Mouse (Mus musculus) ovary, postnatal 14 days (tissue): ENCODE data around the gene Efcab12.

Source experiments
- DNase-seq: peaks from one replicate; pipeline ENCODE4 v3.0.0; 2022; ENCODE audit warnings: low spot score

The Efcab12 gene

DNA sequence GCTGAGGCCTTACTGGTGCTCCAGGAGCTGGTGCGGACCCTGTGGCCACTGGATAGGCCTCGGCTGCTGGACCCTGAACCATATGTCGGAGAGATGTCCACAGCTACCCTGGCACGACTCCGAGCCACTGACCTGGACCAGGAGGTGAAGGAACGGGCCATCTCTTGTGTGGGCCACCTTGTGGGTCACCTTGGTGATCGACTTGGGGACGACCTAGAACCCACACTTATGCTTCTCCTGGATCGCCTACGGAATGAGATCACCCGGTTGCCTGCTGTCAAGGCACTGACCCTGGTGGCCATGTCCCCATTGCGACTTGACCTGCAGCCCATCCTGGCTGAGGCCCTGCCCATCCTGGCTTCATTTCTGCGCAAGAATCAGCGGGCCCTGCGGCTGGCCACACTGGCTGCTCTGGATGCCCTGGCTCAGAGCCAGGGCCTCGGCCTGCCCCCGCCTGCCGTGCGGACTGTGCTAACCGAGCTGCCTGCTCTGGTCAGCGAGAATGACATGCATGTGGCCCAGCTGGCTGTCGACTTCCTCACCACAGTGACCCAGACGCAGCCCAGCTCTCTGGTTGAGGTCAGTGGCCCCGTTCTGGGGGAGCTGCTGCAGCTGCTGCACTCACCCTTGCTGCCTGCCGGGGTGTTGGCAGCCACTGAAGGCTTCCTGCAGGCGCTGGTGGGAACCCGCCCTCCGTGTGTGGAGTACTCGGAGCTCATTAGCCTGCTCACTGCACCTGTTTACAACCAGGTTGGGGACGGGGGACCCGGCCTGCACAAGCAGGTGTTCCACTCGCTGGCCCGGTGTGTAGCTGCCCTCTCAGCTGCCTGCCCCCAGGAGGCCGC, 46.1 kb downstream of the Efcab12 start:
- no peak for DNase-seq

DNA sequence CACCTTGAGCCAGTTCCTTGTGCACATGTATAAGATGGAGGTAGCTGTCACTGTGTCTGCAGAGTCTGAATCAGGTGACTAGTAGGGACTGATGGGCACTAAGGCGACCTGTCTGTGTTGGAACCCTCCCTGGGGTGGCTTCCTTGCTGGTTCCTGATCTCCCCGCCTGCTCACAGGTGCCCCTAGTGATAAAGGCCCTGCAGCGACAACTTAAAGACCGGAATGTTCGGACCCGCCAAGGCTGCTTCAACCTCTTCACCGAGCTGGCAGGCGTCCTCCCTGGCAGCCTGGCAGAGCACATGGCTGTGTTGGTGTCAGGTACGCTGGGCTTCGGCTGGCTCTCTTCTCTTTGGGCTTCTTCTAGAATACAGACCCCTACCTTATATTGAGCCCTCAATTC, 47.2 kb downstream of the Efcab12 start:
- DNase-seq = no peak

DNA sequence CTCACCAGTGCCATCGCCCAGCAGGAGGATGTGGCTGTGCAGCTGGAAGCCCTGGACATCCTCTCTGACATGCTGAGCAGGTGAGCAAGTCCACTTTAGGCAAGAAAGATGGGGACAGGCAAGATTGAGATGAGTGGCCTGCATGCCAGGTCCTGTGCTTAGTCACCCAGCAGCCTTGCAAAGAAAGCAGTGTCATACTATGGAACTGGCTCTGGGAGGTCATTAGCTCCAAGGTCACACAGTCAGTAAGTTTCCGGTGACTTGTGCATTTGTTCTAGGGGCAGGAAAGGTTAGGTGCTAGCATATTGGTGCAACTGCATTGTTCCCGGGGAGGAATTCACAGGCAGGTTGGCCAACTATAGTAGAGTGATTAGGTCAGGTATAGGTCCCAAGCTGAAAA, 55.4 kb downstream of the Efcab12 start:
- no peak for DNase-seq

DNA sequence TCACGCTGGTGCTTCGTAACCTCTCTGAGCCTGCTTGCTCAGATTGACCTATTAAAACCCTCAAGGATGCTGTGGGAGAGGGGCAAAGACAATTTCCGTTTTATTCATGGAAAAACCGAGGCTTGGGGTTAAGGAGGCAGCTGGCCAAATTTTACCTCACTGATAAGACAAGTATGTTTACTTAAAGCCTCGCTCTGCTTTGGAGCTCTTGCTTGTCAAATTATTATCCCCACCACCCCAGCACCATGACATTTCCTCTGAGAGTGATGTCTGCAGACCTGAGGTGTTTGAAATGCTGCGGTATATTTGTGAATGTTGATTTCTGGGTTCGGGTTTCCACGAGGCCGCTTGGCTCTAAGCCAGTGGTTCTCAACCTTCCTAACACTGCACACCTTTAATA, 61.8 kb downstream of the Efcab12 start:
- no peak for DNase-seq

DNA sequence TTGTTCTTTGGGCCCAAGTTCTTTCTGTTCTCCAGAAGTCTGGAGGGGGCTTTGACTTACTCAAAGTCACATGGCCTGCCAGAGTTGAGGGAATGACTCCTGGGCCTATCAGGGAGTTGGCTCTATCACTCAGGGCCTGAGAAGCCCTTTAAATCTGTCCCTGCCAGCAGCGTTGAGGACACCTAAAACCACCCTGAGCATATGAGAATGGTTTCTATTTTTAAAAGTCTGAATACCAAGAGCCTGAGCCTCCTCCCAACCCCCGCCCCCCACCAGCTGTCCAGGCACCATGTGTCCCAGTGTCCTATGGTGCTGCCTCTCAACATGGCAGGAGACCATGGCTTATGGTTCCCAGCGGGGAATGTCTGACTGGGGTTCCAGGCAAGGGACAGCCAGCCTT, 62.4 kb downstream of the Efcab12 start:
- no peak for DNase-seq

DNA sequence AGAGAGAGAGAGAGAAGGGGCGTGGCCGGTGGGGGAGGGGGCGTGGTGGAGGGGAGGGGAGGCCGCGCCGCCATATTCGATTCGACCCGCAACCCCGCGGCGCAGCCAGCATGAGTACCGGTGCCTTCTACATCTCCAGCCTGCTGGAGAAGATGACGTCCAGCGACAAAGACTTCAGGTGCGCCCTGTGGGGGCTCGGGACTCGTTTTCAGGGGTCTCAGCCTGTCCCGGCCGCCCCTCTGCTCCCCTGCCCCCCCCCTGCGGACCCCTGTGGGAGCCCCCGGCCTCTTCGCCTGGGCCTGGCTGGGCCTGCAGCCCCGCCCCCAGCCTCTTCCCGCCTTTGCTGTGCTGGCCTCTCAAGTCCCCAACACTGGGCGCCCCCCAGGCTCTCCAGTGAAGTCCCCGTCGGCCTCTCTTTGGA, 63.7 kb downstream of the Efcab12 start, which contains the start of gene Cand2:
Cand2 (plus strand) TSS at position 38 of the 421 bp plus-strand sequence.
- no peak for DNase-seq

DNA sequence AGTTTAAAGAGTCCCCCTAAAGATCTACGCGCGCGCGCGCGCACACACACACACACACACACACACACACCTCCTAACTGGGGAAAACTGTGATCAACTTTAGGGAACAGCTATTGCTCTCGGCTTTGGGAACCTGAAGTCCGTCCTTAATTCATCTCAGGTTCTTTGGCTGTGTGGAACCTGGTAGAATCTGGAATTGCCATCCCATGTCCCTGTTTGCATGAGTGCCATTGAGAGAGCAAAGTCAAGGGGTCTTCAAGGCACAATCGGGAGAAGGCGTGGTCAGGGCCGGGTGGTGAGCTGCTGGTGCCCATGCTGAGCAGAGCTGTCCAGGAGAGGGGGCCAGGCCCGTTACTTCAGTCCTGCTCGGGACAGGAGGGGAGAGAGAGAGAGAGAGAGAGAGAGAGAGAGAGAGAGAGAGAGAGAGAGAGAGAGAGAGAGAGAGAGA, 64.2 kb downstream of the Efcab12 start:
- no peak for DNase-seq

DNA sequence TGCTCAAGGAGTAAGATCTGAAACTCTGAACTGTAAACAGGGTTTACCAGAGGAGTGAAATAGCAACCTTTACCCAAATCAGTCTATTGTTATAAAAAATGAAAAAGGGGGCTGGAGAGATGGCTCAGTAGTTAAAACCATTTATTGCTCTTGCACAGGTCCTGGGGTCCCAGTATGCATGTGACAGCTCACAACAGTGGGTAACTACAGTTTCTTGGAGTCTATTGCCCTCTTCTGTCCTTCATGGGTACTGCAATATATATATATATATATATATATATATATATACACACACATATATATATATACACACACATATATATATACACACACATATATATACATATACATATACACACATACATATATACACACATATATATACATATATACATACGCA, 65.6 kb downstream of the Efcab12 start:
- DNase-seq = no peak

DNA sequence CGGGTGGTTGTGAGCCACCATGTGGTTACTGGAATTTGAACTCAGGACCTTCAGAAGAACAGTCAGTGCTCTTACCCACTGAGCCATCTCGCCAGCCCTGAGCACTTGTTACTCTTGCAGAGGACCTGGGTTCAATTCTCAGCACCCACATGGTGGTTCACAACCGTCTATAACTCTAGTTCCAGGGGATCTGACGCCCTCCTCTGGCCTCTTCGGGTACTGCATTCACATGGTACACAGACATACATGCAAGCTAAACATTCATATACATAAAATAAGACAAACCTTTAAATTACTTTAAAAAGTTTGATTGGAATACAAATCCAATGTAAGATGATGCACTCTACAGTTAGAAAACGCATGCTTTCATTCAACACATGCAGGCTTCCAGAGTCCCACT, 66.0 kb downstream of the Efcab12 start:
- DNase-seq = no peak

DNA sequence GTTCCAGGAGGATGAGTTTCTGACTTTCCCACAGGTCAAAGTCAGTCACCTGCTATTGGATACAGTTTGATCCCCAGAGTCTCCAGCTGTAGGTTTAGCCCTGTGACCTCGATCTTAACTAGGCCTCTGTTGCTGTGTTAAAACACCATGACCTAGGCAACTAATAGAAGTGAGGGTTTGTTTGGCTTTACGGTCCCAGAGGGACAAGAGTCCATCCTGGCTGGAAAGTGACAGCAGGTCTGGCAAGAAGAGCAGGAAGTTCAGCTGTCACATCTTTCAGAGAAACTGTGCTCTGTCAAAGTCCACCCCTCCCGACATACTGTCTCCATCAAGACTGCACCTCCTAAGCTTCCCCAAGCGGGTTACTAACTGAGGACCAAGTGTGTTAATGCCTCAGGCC, 67.4 kb downstream of the Efcab12 start:
- DNase-seq = no peak

DNA sequence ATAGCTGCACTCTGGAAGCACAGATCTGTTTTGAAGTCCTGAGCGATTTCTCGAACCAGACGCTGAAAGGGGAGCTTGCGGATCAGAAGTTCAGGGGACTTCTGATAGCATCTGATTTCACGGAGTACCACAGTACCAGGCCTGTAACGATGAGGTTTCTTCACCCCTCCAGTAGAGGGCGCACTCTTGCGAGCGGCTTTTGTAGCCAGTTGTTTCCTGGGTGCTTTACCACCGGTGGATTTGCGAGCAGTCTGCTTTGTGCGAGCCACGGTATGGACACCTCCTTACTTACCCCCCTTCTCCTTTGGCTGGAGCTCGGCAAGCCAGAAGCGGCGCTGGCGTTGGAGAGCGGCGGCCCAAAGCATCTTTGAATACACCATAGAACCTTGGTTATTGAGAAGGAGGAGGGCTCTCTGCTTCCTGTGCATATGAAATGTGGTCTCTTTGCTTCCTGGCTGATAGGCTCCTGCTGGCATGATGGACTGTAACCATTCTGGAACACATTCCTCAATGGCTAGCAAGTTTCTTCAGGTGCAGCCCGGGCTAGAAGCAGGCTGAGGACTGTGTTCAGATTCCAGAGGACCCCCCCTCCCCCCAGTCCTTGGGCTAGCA, 68.0 kb downstream of the Efcab12 start:
- no peak for DNase-seq

DNA sequence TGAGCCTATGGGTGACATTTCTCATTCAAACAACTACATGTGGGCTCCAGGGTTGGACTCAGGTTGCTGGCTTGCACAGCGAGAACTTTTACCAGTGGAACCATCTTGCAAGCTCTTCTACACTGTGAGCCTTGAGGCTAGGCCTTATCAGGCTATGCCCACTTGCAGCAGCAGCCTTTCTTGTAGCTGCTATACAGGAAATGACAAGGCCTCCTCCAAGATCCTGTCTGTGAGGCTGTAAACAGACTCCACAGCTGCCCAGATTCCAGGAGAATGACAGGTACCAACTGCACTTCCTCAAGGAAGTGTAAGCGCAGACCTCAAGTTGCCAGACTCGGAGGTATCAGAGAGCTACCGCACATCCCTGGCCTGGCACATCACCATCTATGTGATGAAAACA, 70.0 kb downstream of the Efcab12 start:
- no peak for DNase-seq

DNA sequence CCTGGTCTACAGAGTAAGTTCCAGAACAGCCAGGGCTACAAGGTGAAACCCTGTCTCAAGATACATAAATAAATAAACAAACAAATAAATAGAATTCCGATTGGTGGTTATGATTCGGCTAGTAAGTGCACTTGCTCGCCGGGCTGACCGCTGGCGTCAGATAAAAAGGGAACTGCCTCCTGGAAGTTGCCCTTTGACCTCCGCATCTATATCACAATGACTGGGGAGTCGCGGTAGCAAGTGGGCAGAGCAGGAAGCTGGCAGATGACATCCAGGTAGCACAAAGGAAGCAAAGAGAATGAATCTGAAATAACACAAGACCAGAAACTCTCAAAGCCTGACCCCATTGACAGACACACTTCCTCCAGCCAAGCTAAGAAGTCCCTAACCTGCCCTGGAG, 70.9 kb downstream of the Efcab12 start:
- no peak for DNase-seq

DNA sequence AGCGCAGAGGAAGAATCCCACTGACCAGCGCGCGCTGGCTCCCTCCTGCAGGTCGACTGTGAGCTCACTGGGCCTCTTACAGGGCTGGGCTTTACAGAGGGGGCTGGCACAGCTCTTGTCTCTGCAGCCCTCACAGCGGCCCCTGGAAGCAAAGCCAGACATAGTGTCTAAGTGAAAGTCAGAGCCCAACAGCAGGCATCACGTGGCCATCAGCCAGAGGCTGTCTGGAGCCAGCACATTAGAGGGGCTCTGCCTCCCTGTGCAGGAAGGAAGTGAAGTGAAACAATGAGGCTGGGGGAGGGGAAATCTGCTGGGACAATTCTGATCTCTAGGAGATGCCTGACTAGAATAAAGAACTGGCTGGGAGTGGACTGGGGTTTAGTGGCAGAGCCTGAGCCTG, 74.0 kb downstream of the Efcab12 start:
- DNase-seq = peak; percentile 52

DNA sequence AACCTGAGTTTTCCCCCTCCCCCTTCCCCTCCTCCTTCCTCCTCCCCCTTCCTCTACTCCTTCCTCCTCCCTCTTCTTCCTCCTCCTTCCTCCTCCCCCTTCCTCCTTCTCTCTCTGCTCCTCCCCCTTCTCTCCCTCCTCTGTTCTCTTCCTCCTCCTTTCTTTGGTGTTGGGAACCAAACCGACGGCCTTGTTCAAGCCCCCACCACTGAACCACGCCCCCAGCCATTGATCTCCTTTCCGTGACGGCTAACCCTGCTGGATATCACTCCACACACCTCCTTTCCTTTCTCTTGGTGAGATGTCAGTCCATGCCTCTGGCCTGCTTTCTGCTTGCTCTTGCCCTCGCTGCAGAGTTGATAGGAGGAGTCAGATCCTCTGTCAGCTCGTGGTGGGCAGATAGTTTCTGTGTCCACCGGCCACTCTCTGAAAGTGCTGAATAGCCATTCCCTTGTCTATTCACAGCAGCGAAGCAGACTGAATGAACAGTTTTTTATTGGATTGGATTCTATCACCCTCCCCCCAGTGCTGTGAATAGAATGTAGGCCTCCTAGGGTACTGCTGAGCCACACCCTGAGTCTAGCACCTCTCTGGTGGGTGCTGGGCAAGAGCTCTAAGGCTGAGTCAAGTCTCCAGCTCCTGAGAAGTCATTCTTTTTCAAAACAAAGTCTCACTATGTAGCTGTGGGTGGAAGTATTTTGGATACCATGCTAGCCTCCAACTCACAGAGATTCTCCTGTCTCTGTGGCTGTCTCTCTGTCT, 76.0 kb downstream of the Efcab12 start, which contains the start of gene Tmem40:
Tmem40 (minus strand) TSS at position 416 of the 762 bp plus-strand sequence.
- DNase-seq = no peak

DNA sequence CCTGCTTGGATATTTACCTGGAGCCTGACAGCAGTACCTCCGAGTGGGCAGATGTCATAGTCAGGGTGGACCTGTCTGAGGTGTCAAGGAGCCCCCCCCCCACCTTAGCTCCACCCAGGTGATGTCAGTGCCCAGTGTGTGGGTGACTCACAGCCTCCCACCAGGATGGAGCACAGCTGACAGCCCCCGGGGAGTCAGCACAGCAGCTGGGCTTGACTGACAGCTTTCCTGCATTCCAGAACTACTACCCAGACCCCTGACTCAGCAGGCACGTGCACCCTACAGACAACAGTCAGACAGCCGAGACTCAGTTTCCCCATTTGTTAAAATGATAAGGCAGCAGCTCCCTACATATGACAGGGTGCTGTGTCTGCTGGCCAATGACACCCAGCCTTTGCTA, 77.2 kb downstream of the Efcab12 start:
- no peak for DNase-seq
